Mouse (Mus musculus): Measurements from ENCODE around the gene Ppp1cc.

DNA sequence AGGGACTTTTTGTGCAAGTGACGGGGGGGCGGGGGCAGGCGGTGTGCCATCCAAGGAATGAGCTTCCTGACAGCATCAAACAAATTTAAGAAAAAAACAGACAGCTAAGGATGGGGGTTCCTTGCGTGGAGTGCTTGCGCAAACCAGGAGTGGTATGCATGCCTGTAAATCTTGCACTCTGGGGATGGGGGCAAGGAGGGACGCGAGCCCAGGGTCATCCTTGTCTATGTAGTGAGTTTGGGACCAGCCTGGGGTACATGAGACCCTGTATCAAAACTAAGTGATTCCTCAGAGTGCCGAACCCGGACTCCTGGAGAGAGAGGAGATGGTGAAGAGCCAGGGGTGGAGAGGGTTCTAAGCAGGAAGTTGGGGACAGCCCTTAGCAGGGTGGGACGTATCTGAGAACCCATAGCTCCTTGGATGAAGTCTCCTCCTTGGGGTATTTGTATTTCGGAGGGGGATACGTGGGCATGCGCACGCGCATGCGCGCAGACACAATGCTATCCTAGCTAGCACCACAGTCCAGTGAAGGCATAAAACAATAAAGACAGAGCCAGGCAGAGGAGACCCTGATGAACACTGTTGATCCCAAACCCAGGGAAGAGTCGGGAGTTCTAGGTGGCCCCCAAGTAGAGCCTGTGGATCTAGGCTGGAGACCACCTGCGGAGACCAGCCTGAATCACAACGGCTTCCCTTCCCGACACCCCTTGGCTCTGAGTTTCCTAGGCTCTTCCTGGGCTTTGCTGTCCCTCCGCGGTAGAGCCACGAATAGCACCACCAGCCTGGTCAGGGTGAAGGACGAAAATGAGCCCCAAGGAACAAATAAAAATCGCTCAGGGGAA lies 46.8 kb upstream of the Ppp1cc start:
- no peak for TF ChIP-seq CTCF (IDR thresholded peaks at IDR 0.05; ENCODE audit: extremely low read depth, insufficient read depth, insufficient read length, insufficient replicate concordance)
- TF ChIP-seq POLR2A (IDR thresholded peaks at IDR 0.05; ENCODE audit: low read depth, low read length): no peak
